Mouse (Mus musculus): ENCODE measurements around the gene Myh10.
"Not testable (repeated sequence)": the region's sequence is repeated elsewhere in the genome, so short reads cannot be mapped to it uniquely, and the experiment has no call there.

The Myh10 gene

DNA sequence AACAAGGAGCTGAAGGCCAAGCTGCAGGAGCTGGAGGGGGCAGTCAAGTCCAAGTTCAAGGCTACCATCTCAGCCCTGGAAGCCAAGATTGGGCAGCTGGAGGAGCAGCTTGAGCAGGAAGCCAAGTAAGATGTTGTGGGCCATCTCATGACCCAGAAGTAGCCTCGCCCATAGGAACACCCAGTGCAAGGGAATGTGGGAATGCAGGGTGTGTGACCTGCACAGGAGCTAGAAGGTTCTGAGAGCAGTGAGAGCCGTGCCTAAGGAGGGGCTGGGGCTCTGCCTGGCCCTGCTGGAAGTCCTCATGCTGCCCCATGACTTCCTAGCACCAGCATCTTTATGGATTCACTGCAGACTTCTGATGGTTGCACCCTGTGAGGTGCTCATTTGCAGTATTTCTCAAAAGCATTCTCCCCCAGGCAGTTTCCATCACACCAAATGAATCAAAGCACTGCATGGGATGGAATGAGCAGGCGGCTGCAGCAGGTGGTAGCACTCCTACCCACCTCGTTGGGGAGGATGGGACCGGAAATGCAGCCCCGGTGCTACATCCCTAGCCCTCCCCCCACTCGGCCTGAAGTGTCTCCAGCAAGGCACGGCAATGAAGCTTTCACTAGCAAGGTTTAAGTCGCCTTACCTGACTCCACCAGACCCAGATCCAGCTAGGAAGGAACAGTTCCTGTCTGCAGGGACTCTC, 120.7 kb downstream of the Myh10 start:
- DNase-seq, result no peak

DNA sequence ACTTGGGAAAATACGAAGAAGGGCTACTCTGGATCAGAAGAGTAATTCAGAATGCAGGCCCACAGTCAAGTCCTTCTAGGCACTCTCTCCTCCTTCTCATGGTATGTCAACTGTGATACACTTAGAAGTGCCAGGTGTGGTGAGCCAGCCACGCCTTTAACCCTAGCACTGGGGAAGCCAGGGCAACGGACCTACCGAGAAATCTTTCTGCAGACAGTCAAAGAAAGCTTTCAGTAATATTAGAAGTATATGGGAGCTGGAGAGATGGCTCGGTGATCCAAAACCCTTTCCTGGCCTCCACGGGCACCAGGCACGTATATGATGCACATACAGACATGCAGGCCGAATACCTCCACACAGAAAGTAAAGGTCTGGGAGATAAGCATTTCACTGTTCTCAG, 127.1 kb downstream of the Myh10 start:
- no peak for DNase-seq

DNA sequence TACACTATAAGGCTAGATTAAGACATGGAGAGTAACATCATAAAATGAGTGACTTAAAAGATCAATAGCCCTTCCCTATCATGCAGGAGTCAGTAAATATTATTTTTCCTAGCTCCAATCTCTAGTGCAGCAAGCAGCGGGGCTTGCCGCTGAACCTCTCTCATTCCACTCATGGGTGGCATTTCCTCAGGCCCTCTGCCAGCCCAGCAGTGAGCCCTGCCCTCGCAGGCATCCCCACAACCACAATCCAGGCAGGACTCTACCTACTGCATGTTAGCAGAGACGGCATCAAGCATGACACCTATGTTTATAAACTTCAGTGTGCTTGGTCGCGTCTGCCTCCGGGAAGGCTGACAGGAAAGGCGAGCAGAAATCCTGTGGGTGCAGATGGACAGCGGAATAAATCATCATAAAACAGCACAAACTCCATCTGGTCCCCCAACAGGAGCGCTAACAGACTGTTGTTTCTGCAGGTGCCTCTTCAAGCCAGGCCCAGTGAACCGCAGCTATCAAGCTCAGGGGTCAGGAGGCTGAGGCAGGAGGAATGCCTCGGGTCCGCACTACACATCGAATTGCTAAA, 128.0 kb downstream of the Myh10 start:
- DNase-seq, result no peak

DNA sequence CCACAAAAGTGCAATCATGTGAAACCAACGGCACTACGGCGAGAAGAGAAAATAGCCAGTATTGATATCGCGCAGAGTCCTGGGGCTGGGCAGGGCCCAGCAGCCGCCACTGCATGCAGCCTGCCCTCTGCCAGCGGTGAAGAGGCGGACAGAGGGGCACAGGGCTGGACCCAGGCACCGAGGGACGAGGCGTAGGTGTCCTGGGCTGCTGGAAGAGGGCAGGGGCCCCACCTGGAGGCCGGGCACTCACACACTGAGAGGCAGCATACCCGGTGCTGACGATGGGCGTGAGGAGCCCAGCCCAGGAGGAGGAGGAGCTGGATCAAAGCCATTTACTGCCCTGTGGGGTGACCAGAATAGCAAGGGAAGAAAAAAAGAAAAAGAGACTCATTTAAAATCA, 131.0 kb downstream of the Myh10 start:
- no peak for DNase-seq

DNA sequence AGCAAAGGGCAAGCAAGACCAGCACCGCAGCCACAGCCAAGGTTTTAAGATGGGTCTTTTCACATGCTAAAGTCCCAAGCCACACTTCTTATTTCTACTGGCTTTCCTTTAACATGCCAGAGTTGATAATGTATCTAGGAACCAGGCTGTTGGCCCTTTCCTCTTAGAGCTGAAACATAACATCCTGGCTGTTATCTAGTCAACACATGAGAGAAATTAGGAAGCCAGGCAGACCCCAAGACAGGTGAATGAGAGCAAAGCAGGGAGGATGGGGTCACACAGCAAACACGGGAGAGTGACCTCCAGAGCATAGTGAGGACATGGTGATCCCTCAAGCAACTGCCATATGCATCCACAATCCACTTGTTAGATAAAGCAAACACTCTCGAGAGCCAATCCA, 135.4 kb downstream of the Myh10 start:
- DNase-seq, result no peak

DNA sequence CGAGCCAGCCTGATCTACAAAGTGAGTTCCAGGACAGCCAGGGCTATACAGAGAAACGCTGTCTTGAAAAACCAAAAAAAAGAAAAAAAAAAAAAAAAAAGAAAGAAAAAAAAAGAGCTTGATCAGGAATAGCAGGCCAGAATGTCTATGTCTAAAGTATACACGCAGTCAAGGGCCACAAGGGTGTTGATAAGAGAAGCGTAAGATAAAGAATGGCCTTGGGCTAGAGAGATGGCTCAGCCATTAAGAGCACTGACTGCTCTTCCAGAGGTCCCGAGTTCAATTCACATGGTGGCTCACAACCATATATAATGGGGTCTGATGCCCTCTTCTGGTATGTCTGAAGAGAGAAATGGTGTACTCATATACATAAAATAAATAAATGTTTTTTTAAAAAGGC, 140.2 kb downstream of the Myh10 start:
- not testable (repeated sequence) for DNase-seq

DNA sequence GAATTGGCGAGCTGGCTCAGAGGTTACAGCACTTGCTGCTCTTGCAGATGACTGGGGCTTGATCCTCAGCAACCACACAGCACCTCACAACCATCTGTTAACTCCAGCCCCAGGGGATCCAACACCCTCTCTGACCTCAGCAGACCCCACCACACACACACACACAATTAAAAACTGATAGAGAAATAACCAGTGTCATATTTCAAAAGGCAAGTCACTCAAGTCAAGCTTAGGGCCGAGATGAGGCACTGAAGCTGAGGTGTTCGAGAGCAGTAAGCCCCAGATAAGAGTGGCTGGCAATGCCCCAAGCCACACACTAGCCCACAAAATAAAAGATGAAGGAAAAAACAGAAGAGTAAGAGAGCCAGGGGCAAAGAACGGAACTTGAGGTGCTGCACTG, 141.4 kb downstream of the Myh10 start:
- no peak for DNase-seq

DNA sequence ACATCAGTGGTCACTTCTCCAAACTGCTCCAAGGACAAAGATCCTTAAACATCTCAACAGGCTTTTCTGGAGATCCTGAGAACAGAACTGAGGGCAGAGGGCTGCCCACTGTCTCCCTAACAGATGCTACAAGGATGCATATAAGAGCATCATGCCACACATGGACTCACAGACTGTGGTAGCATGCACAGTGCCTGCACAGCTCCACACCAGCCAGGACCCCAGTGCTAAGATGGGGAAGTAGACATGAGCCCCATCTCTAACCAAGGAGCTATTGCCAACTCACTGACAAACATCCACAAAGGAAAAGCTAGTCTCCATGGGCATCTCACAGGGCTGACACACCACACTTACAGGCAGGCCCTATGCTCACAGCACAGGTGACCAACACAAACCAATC, 142.2 kb downstream of the Myh10 start:
- no peak for DNase-seq

DNA sequence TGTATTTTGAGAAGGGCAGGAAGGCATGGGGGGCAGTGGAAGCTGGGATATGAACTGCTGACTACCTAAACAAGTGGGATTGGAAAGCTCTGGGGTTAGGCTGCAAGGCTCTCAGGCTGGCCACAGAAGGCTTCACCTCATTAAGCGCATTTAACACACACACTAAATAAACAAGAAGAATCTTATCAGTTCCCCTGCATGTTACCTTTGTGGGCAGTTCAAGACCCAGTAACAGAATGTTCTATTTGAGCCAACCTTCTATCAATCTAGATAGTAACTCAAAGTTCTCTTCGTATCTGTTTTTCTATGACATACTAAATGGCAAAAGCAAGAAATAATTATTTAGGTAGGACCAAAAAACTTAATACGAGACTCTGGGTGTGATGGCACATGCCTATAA, 143.7 kb downstream of the Myh10 start:
- no peak for DNase-seq

DNA sequence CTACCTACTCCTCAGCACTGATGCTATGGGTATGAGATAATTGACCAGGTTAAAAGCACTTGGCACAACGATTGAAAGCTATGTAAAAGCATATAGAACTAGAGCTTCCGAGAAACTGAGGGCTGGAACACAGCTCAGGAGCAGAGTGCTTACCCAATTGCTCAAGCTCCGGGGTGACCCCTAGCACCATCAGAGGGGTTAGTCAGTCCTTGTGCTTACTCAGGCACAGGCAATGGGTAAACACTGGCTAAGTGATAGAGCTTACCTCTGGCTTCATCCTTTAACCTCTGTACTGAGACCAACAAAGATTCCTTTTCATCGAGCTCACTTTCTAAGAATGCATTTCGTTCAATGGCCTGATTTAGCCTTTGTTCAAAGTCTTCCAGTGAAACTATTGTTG, 148.2 kb downstream of the Myh10 start:
- no peak for DNase-seq

DNA sequence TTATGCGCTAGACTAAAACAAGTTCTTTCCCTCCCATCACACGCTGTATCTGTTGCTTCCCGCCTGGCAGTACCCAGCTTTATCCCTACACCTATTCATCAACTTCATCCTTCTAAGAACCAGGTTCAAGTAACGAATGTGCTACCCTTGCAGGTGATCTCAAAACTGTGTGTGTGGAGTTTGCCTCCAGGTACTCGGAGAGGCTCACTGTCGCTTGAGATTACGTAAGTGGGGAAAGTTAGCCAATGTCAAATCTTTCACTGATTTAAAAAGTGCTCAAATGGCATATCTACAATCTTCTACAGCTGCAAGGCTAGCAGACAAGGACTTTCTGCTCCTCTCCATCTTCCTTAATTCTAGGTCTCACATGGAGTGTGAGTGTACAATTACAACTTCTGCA, 159.5 kb downstream of the Myh10 start:
- DNase-seq, result no peak

DNA sequence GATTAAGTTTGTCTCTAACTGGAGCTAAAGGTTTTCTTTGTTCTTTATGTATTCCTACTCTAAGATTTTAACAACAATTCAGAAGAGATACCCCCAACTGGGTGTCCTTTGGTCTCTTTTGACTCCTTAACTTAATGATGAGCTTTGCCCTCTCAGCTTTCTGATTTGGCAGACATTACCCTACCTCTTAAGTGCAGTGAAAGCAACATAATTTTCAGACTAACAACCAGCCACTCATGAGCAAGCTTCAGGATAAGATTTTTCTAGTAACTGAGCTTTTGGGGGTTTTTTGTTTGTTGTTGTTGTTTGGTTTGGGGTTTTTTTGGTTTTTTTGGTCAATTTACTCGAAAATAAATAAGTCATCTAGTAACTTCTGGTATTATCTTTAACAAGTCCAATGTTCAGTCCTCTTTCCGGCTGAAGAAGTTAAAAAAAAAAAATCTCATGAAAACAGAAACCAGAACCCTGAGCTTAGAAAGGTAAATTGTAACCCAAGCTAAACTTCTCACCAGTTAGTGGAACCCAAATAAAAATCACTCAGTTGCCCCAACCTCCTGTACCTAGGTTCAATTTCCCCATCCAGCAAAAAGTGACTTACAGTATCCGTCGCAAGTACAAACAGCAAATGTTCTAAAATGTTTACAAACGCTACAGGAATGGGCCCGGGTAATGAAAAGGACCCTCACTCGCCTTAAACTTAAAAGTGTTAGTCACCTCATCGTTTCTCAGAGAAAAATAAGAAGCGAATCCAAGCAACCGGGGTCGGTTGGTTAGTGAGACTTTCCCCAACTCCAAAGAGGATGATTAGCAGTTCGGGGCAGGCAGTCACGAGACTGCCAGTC, 160.5 kb downstream of the Myh10 start:
- no peak for DNase-seq

DNA sequence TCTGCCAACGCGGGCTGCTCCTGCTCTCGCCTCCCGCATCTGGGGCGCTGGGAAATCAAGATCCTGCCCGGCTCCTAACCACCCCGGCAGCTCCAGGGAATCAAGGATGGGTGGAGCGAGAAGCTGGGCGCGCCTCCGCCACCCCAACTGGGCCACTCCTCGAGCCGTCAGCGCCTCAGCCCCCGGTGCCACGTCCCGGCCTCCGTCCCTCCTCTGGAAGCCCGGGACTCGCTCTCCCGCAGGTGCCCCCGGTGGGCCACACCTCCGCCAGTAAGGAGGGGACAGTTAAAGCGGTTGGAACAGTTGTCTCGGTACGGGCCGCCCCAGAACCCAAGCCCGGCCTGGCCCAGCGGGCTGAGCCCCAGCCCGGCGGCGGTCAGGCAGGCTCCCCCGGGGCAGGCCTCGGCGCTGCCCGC, 161.1 kb downstream of the Myh10 start:
- DNase-seq, result no peak

DNA sequence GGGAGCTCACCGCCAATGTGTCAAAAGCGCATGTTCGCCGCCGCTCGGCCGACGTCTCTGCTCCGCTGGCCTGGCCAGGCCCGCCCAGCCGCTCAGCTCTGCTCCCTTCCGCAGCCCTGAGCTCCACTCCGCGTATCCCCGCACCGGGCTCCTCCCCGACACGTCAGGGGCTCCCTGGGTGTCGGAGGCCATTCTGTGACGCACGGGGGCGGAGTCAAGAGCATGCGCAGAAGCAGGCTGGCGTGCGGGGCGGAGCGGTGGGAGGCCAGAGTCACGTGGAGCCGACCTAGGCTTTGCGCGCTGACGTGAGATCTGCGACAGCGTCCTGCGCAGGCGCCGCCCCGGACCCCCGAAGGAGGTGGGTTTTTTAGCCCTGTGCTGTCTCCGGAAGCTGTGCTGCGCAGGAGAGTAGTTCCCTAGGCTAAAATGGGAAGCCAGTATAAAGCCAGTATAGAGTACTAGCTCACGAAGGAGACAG, 161.6 kb downstream of the Myh10 start:
- DNase-seq, result peak; percentile 99 to 100

DNA sequence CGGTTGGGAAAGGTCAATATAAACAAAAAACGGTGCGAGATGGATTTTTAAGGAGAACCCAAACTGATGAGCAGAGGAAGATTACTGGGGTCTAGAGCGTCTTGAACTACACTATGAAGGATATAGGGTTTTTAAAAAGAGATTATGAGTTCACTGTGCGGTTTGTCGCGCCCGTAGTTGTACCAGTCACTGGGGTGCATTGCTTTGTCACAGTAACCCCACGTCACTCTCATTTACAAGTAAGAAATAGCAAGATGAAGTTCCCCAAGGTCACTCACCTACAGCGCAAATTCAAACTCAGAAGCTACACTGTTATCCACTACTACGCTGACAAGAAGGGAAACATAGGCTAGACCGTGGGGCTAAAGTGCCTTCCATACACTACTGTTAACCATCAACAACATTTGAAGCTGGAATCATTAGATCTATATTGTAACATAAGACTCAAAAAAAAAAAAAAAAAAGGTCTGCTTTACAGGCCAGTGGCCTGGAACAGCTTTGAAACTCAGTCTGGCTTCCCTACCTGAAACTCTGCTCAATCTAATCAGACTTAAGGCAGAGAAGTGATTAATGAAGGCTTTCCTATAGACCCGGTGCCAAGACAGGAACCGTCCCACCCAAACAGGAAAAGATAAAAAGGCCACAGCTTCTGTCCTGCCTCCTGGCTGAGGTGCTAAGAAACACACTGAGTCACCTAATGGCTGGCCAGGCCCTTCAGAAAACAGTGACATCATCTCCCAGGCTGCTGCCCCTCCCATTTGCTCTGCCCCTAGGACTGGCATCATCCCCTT, 162.4 kb downstream of the Myh10 start:
- DNase-seq, result peak in 1 of 2 experiments; percentile 11

DNA sequence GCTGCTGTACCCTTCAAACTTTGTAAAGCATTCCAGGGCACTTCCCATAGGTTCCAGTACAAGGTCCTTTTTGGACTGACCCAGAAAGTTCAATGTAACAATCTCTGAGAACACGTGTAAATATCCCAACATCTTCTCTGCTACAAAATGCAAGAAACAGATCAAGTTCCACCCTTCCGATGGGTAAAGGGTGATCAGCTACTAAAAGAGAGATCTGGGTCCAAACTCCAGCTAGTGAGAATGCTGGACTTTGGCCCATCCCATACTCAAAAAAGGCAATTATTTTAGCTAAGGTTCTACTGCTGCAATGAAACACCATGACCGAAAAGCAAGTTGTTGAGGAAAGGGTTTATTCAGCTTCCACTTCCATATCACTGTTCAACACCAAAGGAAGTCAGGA, 163.3 kb downstream of the Myh10 start:
- no peak for DNase-seq

DNA sequence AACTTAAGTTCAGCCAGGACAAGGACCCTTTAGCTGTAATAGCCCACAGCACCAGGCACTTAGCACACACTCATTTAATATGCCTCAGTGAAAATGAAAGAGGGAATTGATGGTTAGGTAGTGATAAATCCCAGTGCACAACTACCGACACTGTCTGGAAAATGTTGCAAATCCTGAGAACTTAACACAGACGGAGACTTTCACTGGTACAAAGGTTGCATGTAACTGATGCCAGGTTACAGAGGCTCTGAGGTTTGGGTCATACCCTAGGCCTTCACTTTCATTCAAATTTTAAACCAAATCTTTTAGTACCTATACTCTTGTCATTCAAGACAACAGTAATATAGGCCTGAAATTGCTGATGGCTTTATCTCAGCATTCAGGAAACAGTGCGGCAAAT, 166.0 kb downstream of the Myh10 start:
- no peak for DNase-seq

DNA sequence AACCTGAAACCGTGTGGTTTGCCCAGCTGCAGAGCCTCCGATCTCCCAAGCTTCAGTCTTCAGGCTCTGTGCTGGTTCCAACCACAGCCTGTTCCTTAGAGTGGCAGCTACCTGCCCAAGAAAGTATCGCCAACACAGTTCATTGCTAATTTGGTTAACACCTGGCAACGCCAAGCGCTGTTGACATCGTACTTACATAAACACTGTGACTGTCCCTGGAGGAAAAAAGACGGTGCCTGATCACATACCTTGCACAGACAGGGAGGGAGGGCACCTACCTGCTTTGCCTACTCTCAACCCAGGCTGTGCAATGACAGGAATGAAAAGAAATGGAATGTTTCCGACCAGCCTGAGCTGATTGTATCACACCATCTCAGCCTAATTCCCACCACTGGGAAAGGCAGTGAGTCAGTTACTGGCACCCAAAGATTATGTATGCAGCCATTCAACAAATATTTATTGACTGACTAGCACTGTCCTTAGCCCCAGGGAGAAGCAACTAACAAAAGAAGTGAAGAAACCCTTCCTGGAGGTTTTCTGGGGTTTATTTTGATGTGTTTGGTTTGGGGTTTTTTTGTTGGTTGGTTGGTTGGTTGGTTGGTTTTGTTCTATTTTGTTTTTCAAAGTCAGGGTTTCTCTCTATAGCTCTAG, 168.7 kb downstream of the Myh10 start:
- no peak for DNase-seq

DNA sequence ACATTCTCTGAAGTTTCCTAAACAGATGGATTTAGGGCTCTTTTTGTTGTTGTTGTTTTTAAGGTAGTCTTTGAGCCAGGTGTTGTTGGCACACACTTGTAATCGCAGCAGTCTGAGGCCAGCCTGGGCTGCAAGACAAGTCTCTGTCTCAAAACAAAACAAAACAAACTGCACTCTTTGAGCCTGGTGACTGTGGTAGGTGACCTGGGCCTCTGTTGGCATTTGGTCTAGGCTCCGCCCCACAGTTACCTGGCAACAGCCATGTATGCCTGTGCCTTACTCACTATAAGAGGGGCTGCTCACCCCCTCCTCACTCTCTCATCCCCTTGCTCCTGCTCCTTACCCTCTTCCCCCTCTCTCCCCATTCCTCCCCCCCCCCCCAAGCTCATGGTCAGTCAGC, 170.9 kb downstream of the Myh10 start:
- DNase-seq, result no peak

DNA sequence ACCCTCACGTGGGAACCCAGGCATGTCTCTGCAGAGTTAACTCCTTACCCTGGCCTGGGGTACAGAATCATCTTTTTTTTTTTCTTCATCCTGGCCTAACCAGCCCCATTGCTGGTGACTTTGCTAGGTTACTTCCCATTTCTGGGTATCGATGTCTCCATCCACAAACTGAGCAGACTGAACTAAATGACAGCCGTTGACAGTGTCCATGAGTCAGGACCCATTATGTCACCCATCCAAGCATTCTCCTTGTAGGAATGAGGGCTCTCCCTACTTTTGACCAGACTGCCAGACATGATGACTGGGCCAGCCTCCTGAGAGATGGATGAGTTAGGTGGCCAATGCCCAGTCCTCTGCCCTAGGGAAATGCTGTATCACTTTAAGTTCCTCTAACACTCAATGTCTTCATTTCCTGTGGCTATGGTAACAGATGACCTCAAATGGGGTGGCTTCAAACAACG, 172.3 kb downstream of the Myh10 start:
- no peak for DNase-seq

DNA sequence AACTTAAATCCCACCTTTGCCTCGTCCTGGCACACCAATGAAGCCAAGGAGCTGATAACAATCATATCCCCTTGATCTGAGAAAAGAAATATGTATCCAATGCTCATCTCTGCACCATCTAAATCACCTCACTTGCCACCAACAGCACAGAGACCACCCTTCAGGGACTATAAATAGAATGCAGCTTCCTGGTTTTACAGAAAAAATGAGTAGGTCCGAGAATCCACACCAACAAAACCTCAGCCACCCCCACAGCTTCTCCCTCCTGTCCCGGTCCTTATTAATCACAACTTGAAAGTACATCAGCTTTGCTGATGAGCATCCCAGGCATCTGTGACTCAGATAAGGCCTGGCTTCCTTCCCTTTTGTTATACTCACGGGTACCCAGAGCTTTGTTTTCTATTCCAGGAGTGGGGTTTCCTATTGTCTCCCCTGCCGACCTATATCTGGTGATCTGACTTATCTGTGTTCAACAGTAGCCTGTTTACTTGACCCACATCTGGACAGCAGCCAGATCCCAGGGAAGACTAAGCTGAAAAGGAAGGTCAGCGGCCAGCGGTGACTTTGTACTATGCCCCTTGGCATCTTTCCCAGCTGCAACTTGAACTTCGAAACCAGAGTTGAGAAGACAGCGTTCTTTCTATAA, 173.3 kb downstream of the Myh10 start:
- DNase-seq, result peak in 1 of 2 experiments; percentile 14
